Mouse (Mus musculus): ENCODE data around the gene Nrxn1.
"Not testable (repeated sequence)": the region's sequence is repeated elsewhere in the genome, so short reads cannot be mapped to it uniquely, and the experiment has no call there.

Gene Nrxn1

GRCm38 (mm10) chr17:90583196-90583595 lies 509.7 kb downstream of the Nrxn1 start:
- DNase-seq (ENCODE audit: low spot score): no peak

- DNase-seq (ENCODE audit: low spot score): no peak
Measured at GRCm38 (mm10) chr17:90569877-90570276, 523.0 kb downstream of the Nrxn1 start.

DNA sequence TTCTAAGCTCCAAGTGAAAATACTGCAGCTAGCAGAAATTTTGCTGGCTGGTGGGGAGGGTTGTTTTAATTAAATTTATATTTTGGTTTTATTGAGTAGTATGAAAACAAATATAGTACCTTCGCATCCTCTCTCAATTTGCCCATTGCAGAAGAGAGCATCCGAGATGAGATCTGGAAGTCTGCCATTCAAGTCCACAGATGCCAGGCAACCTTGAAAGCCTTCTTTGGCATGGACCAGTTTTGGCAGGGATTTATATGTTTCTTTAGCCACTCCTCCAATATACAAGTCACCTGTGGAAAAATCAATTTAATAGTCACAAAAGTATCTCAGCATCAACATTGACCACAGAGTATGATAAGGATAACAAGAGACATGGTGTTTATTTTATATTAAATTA lies 527.7 kb downstream of the Nrxn1 start:
- DNase-seq (ENCODE audit: low spot score): no peak

DNA sequence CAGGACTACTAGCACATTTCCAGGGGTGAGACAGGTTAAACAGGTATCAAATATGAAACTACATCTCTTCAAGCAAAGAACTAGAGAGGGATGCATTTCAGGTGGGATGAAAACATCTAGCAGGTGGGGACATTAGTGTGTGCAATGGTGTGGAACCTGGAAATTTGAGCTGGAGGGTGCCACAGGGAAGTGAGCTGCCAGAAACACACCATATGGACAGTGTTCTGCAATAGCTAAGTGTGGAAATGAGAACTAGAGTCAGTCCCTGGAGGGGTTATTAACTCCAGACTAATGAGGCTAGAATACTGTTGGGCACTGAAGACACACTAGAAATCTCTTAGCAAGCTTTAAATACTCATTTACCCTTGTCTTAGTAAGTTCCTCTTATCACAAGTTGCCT lies 536.5 kb downstream of the Nrxn1 start:
- DNase-seq (ENCODE audit: low spot score): no peak

GRCm38 (mm10) chr17:90550415-90550814 lies 542.5 kb downstream of the Nrxn1 start:
- no peak for DNase-seq (ENCODE audit: low spot score)

- peak; percentile 2 for DNase-seq (ENCODE audit: low spot score)
Measured at GRCm38 (mm10) chr17:90546806-90547205, 546.1 kb downstream of the Nrxn1 start.

GRCm38 (mm10) chr17:90544639-90545259 lies 548.1 kb downstream of the Nrxn1 start:
- DNase-seq (ENCODE audit: low spot score): no peak

GRCm38 (mm10) chr17:90543986-90544638 lies 548.8 kb downstream of the Nrxn1 start:
- no peak for DNase-seq (ENCODE audit: low spot score)

GRCm38 (mm10) chr17:90531443-90531842 lies 561.4 kb downstream of the Nrxn1 start:
- no peak for DNase-seq (ENCODE audit: low spot score)

DNA sequence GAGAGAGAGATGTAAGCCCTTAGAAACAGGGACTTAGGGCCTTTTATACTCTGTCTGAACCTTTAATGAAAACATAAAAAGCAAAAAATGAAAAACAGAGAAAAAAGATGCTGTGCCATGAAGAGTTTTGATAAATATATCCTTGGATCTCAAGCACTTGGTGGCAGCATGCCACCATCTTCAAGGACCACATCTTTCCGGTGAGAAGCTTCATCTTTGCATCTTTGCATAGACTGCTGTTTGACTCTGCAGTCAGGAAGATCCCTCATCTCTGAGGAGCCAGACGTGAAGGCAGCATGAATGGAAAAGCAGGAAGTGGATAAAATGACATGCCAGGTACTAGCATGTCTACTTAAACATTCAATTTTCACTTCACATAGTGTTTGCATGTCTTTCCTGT lies 586.8 kb downstream of the Nrxn1 start:
- no peak for DNase-seq (ENCODE audit: low spot score)

- DNase-seq (ENCODE audit: low spot score): not testable (repeated sequence)
Measured at GRCm38 (mm10) chr17:90503999-90504398, 588.9 kb downstream of the Nrxn1 start.

- DNase-seq (ENCODE audit: low spot score): peak; percentile 76
Measured at GRCm38 (mm10) chr17:90501023-90501675, 591.7 kb downstream of the Nrxn1 start.

DNA sequence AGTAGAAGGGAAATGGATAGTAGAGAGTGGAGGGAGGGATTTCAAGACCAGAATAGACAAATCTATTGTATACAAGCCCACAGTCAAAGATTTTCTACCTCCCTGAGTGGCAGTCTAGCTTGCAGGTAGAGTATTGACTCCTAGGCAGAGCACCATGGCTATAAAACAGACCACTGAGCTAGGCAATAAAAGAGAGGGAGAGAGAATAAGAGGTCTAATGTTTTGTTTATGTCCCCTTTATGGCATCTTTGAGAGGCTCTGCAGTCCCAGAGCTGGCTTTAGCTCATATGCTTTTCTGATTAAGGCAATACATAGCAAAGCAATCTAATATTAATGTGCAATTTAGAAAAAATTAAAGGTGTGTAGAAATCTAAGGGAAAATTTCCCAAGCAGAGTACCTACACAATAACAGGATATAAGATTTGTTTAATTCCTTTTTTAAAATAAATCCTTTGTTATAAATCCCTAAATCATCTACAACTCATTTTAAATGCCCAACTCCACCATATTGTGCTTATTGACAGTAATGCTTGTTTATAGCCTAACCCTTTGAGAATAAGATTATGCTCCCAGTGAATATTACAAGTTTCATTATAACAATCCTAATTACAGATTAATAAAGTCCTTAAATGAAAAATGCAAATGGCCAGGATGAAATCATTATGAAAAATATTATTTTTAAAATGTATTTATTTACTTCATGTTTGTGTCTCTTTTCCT lies 613.2 kb downstream of the Nrxn1 start:
- DNase-seq (ENCODE audit: low spot score): no peak

GRCm38 (mm10) chr17:90456748-90457147 lies 636.1 kb downstream of the Nrxn1 start:
- DNase-seq (ENCODE audit: low spot score): peak; percentile 11

- peak; percentile 75 for DNase-seq (ENCODE audit: low spot score)
Measured at GRCm38 (mm10) chr17:90455904-90456303, 637.0 kb downstream of the Nrxn1 start.

DNA sequence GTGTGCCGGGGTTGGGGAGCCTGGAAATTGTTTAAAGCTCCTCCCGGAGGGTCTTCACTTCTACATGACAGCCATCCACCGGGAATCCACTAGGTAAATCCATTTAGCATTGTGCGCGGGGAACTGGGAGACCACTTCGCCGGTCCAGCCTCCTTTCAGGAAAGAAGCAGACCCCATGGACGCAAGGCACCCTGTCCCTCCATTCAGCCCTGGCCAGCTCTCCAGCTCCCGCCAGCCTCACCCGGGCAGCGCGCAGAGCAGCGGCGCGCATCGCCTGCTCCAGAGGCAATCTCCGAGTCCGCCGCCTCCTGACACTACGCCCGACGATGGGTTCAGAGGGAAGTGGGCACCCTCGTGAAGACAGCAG lies 637.5 kb downstream of the Nrxn1 start:
- DNase-seq (ENCODE audit: low spot score): peak; percentile 70

- DNase-seq (ENCODE audit: low spot score): no peak
Measured at GRCm38 (mm10) chr17:90454738-90455408, 638.0 kb downstream of the Nrxn1 start.

DNA sequence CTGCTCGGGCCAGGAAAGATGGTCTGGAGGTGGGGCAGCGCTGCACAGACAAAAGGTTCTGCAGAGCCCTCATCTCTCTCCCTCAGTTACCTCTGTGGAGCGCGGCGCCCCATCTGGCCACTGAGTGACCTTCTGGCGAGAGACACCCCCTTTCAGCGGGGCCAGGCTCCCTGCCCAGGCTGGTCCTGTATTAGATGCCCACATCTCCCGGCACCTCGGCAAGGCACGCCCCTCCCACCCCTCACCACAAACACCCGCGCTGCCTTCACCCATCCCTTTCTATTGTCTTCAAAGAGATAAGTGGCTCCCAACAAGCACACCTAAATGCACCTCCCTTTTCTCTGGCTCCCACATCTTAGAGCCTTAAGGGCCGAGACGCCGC lies 638.5 kb downstream of the Nrxn1 start:
- peak; percentile 42 for DNase-seq (ENCODE audit: low spot score)

GRCm38 (mm10) chr17:90453280-90453679 lies 639.6 kb downstream of the Nrxn1 start:
- no peak for DNase-seq (ENCODE audit: low spot score)

GRCm38 (mm10) chr17:90452770-90453169 lies 640.1 kb downstream of the Nrxn1 start:
- peak; percentile 36 for DNase-seq (ENCODE audit: low spot score)

- no peak for DNase-seq (ENCODE audit: low spot score)
Measured at GRCm38 (mm10) chr17:90451384-90451783, 641.5 kb downstream of the Nrxn1 start.

DNA sequence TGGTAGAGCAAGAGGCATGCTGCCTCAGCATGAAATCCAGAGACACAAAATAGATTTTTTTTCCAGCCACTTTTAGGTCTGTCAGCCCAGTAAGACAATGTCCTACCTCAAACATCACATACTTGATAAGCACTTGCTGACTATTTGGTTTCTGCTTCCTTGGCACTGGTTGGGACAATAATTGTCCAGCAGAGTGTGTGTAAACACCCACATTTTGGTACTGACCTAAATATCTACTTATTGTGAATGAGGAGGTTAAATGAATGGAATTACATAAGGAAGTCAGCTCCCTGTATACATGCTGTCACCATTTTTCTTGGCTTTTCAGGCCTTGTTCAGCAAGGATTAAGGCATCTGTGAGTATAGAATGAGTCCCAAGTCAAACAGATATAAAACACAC lies 649.8 kb downstream of the Nrxn1 start:
- no peak for DNase-seq (ENCODE audit: low spot score)

Measured in embryo, embryonic 10.5 days (tissue).